Mouse (Mus musculus) urinary bladder, postnatal 36 days (tissue): Measurements from ENCODE around the gene D17H6S53E.

Experiments used
- DNase-seq, 2 experiments: peaks; one replicate each; pipeline ENCODE4 v3.0.0; 2022; ENCODE audit warnings: low spot score in 2 of 2, mixed read lengths in 1 of 2

Gene D17H6S53E

GRCm38 (mm10) chr17:35132174-35132560, 6.0 kb downstream of the D17H6S53E start:
- DNase-seq, result no peak

- DNase-seq, result no peak
Observed at GRCm38 (mm10) chr17:35133517-35133916, 7.3 kb downstream of the D17H6S53E start.

DNA sequence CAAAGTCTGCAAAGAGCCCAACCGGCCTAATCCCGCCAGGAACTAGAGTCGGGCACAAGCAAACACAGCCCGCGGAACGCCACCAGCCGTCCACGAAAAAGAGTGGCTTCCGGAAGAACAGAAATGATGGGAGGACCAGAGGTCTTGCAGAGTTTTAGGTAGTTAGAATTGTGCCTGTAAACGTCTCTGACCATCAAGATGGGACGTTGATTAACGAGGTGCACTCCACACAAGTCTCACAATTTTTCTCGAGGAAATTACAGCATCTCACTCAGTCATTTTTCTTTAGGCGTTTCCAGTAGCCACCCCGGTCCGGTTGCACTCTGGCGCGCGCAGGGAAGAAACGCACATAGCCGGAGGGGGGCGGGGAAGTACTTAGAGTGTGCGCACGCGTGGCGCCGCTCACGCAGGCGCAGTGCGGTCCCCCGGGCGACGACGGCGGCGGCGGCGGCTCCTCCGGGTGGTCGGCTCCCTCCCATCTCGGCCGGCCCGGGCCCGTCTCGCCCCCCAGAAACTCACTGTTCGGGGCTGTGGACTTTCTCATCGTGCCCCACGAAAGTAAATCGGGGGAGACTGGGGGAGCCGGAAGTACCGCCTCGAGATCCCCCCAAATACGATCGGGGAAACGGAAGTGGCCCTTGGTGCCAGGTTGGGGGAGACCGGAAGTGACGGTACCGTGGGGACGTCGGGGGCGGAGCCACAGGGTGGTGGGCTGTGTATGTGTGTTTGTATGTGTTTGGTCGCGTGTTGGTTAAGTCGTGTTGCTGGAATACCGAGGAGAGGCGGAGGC, 8.8 kb downstream of the D17H6S53E start, which contains the start of gene Bag6:
Bag6 (plus strand) TSS at position 378 of the 790 bp plus-strand sequence.
- DNase-seq, result peak; percentile 92

- DNase-seq, result no peak
Observed at GRCm38 (mm10) chr17:35135591-35136320, 9.6 kb downstream of the D17H6S53E start.

GRCm38 (mm10) chr17:35139269-35139668, 13.1 kb downstream of the D17H6S53E start:
- no peak for DNase-seq

DNA sequence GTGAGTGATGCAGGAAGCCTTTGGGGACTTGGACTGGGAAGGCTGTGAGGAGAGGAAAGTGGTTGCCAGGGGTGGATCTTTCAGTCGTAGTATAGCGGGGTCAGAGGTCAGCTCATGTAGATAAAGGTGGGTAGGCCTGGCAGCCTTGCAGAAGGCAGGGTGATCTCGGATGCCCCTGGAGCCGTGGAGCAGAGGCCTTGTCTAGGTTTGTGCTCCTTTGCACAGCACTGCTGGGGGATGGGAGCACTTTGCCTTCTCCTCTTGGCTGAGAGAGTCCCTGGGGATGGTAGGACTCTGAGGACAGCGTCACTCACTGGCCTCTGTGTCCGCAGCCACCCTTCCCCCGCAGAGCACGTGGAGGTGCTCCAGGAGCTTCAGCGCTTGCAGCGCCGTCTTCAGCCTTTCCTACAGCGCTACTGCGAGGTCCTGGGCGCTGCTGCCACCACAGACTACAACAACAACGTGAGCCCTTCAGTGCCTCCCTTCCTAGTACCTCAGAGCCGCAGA, 14.4 kb downstream of the D17H6S53E start:
- no peak for DNase-seq

DNA sequence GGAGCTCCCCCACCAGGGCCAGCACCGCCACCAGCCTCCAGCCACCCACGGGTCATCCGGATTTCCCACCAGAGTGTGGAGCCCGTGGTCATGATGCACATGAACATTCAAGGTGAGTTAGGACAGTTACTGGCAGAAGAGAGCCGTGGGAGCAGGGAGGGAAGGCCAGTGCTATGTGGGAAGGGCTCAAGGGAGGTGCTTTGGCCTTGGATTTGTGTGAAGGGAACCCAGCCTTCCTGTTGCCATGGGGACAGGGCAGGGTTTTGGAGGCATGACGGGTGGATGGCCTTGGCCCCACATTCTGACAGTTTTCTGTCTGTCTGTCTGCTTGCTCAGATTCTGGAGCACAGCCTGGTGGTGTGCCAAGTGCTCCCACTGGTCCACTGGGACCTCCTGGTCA, 15.8 kb downstream of the D17H6S53E start:
- no peak for DNase-seq

DNA sequence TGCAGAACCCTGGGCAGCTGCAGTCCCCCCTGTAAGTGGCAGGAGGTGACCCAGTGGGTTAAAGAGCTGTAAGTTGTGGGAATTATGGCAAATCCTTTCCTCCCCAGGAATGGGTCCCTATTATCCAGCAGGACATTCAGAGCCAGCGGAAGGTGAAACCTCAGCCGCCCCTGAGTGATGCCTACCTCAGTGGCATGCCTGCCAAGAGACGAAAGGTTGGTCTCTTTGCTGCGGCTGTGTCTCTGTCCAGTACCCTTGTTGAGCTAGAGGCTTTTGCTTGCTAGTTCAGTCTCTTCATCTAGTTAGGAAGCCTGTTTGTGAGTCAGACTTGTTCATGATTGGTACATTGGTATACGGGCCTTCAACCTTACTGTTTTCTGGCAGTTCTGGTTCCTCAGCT, 20.0 kb downstream of the D17H6S53E start:
- DNase-seq, result no peak

GRCm38 (mm10) chr17:35147348-35147747, 21.2 kb downstream of the D17H6S53E start:
- DNase-seq, result no peak

DNA sequence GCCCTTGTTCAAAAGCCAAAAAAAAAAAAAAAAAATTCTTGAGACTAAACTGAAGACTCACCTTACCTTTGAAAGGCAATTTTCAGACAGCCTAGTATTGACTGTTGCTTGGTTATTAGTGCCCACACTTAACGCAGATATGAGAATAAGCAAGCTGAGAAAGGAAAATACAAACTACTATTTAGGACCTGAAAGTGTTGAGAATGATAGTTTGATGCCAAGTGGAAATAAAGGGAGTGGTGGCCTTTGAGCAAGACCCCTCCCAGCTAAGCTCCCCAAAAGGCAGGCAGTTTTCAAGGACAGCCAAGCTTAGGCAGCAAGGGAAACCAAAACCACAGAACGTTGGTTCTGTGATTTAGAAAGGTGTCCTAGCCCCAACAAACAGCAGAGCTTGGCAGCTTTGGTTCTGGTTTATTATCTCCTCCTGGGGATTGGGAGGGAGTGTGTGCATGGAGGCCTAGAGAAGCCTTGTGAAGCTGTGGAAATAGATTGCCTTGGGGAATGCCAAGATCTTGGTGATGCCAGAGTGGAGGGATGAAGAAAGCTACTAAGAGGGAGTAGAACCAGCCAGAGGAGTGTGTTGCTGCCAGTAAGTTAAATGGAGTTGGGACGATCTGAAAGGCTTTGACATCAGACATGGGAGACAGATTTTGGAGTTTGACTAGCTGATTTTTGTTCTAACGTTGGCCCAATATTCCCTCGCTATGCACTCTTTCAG, 21.9 kb downstream of the D17H6S53E start:
- DNase-seq, result no peak

- DNase-seq, result no peak
Observed at GRCm38 (mm10) chr17:35152121-35152520, 25.9 kb downstream of the D17H6S53E start.

DNA sequence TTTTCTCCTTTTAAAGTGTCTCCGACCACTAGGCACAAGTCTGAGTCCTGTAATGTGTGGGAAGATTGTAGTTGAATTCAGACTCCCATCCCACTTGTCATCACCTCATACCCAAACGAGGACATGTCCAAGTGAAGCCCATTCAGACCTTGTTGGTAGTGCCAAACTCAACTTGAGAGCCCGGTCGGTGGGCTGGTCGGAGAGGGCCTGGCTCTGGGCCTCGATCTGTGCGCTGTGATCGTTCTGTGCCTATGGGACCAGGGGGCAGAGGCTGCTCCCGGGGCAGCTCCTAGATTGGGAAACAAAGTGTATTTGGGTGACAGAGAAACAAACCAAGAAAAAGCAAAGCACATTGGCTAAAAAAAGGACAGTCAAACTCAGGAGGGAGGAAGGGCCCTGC, 26.9 kb downstream of the D17H6S53E start:
- no peak for DNase-seq

- no peak for DNase-seq
Observed at GRCm38 (mm10) chr17:35153931-35154330, 27.8 kb downstream of the D17H6S53E start.

GRCm38 (mm10) chr17:35154616-35155015, 28.4 kb downstream of the D17H6S53E start:
- no peak for DNase-seq

- DNase-seq, result no peak
Observed at GRCm38 (mm10) chr17:35155451-35155850, 29.3 kb downstream of the D17H6S53E start.

GRCm38 (mm10) chr17:35156461-35157200, 30.5 kb downstream of the D17H6S53E start:
- DNase-seq, result no peak

- DNase-seq, result no peak
Observed at GRCm38 (mm10) chr17:35157254-35157653, 31.1 kb downstream of the D17H6S53E start.

- DNase-seq, result no peak
Observed at GRCm38 (mm10) chr17:35157661-35158175, 31.5 kb downstream of the D17H6S53E start.

DNA sequence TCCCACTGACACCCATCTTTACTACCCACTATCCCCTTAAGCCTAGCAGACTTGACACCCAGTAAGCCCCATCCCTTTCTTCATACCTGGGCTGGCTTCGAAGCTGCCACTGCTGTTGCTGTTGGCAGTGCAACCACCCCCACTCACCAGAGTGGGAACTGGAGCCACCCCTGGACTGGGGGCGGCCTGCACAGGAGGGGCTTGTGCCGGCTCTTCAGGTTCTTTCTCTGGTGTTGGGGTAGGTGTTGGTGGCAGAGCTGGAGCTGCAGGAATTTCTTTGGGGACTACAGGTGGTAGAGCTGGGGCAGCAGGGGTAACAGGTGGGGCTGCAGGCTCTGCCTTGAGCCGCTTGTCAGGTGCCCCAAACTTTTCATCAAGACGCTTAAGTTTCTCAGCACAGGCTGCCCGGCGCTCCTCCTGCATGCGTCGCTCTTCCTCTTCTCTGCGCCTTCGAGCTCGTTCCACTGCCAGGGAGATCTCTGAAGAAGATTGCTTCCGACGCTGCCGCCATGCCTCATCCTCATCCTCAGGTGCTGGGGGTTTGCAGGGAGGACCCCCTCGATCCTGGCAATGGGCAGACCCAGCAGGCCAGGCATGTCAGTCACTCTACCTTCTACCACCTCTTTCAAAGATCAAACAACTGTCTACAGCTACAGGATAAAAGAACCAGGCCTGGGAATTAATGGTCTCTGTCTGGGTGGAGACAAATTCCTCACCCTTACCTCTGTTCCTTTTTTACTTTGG, 32.8 kb downstream of the D17H6S53E start:
- DNase-seq, result no peak

DNA sequence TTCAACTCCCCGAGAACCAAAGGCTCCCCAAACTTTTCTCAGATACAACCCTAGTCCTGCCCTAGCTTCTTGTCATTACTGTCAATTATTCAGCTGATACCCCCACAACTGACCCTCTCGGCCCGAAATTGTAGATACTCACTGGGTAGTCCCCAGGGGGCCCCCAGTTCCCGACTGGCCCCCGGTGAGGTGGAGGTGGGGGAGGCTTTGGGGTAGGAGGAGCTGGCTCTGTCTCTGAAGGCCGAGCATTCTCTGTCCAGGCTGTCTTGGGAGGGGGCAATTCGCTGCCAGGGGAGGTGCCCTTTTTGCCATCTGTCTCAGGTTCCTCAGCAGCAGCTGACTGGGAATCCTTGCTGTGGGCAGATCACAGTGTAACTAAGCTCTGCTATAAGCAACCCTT, 33.5 kb downstream of the D17H6S53E start:
- DNase-seq, result no peak

DNA sequence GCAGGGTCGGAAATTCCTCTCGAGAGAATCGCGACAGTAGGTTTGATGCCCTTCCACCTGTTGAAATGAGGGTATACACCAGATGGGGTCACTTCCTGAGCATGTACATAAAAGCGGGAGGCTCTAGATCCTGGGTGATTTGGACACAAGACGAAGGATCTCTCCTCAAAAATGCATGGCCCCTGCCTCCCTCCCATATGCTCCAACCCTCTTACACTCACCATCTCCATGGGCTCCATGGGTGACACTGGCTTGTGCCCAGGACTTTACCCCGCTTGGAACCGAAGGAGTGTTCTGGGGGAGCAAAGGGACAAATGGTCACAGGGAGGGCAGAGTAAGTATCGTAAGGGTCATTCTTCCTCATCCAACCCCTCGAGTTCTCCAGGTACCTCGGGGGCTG, 35.2 kb downstream of the D17H6S53E start:
- DNase-seq, result no peak
